Mouse (Mus musculus): ENCODE measurements around the gene Ctla2b.
A peak's percentile ranks its signal among the peaks of the same experiment; 100 is the strongest.
"Not testable (repeated sequence)": the region's sequence is repeated elsewhere in the genome, so short reads cannot be mapped to it uniquely, and the experiment has no call there.

The Ctla2b gene

GRCm38 (mm10) chr13:60897328-60897727 lies at the start of gene Ctla2b:
TSS of gene Ctla2b (minus strand) at chr13:60897447.
- peak; percentile 28 for DNase-seq (ENCODE audit: low spot score)

- DNase-seq (ENCODE audit: low spot score) = not testable (repeated sequence)
These were observed 44.6 kb upstream of the Ctla2b start, which contains the start of gene Tpbpa for GRCm38 (mm10) chr13:60941884-60942283. TSS of gene Tpbpa (minus strand) at chr13:60941984.

- peak; percentile 3 for DNase-seq (ENCODE audit: low spot score)
These were observed 39.3 kb upstream of the Ctla2b start, which contains the start of the genes Gm49391 and Ctla2a for GRCm38 (mm10) chr13:60936500-60936901. TSS of gene Gm49391 (minus strand) at chr13:60936571. TSS of gene Ctla2a (minus strand) at chr13:60936625.

- DNase-seq (ENCODE audit: low spot score) = not testable (repeated sequence)
These were observed 38.2 kb upstream of the Ctla2b start, which contains the start of gene Gm49393 for GRCm38 (mm10) chr13:60935490-60935889. TSS of gene Gm49393 (minus strand) at chr13:60935590.

- DNase-seq (ENCODE audit: low spot score) = not testable (repeated sequence)
These were observed 7.5 kb upstream of the Ctla2b start, which contains the start of gene Tpbpb for GRCm38 (mm10) chr13:60904780-60905179. TSS of gene Tpbpb (minus strand) at chr13:60904880.

GRCm38 (mm10) chr13:60896794-60897193 lies 453 bp downstream of the Ctla2b start, which contains the start of gene Gm49392:
TSS of gene Gm49392 (minus strand) at chr13:60896894.
- DNase-seq (ENCODE audit: low spot score) = not testable (repeated sequence)

GRCm38 (mm10) chr13:60895406-60896160 lies 1.7 kb downstream of the Ctla2b start:
- no peak for DNase-seq (ENCODE audit: low spot score)

GRCm38 (mm10) chr13:60892301-60892700 lies 4.9 kb downstream of the Ctla2b start:
- no peak for DNase-seq (ENCODE audit: low spot score)

GRCm38 (mm10) chr13:60864281-60864680 lies 33.0 kb downstream of the Ctla2b start, which contains the start of gene 4930486L24Rik:
TSS of gene 4930486L24Rik (minus strand) at chr13:60864475.
- no peak for DNase-seq (ENCODE audit: low spot score)

GRCm38 (mm10) chr13:60848241-60849120 lies 48.8 kb downstream of the Ctla2b start:
- no peak for DNase-seq (ENCODE audit: low spot score)
